Mouse (Mus musculus): ENCODE measurements around the gene Wnt7a. TPM values are rescaled to one million over a fixed set of nuclear protein-coding genes. Genes with fewer than 3 reads are reported as not detected.

Wnt7a gene
- total and polyA plus RNA-seq, 3 experiments: not detected

DNA sequence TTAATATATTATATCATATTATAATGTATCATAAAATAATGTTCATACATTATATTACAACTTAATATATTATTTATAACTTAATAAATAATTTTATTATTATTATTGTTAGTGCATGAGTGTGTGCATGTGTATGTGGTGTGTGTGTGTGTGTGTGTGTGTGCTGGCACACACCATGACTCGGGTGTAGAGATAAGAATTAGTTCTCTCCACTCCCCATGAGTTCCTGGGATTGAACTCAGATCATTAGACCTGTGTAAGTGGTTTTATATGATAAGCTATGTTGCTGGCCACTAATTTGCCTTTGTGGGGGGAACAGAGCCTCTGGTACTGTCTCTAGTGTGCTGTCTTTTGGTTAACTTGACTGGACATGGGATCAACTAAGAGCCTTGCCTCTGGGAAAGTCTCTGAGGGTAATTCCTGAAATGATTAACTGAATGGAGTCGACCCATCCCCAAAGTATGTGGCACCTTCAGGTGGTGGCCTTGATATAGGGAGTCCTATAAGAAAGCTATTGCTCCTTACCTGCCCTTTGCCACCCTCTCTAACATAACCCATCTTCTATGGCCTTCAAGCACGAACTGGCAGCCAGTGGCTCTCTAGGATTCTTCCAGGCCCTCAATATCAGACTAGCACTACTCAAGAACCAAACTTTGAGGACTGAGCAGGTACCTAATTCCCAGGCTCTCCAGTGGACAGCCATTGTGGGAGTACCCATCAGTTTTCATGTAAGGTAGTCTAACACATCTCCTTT lies 38.5 kb upstream of the Wnt7a start:
- Histone ChIP-seq H3K4me1 (ENCODE audit: control insufficient read depth in 1 of 2, insufficient read depth in 2 of 2, low read length in 2 of 2) (no peaks in the 10 kb centered on the region), H3K36me3 (ENCODE audit: control insufficient read depth in 1 of 2, insufficient read depth in 2 of 2, low read length in 2 of 2) (no peaks in the 10 kb centered on the region), H3K4me3 (ENCODE audit: control insufficient read depth in 1 of 2, insufficient read depth in 1 of 2, low read depth in 2 of 2, low read length in 2 of 2) (no peak overlapping the region), H3K27me3 (ENCODE audit: control insufficient read depth in 1 of 2, insufficient read depth in 2 of 2, low read length in 2 of 2) (peaks cover 11 to 23% of the 10 kb centered on the region in 2 experiments), H3K9me3 (replicated peaks; ENCODE audit: insufficient read depth, low read length) (no peaks in the 10 kb centered on the region), H3K27ac (ENCODE audit: control insufficient read depth, low read depth, low read length) (no peak overlapping the region), H3K9ac (ENCODE audit: control insufficient read depth, low read depth, low read length, poor library complexity, severe bottlenecking) (no peak overlapping the region), H3K79me2 (ENCODE audit: control insufficient read depth, insufficient read depth, low read length, poor library complexity) (no peaks in the 10 kb centered on the region)
- DNase-seq (ENCODE audit: low read depth, low spot score): no peak
- no peak for TF ChIP-seq ZC3H11A (IDR thresholded peaks at IDR 0.05; ENCODE audit: low read depth, low read length)
- no peak for TF ChIP-seq E2F4 (IDR thresholded peaks at IDR 0.05; ENCODE audit: borderline replicate concordance, low read depth, low read length)
- no peak for TF ChIP-seq TCF12 (IDR thresholded peaks at IDR 0.05; ENCODE audit: low read depth, low read length)
- TF ChIP-seq ZKSCAN1 (IDR thresholded peaks at IDR 0.05; ENCODE audit: low read depth, low read length): no peak
- TF ChIP-seq RCOR1 (IDR thresholded peaks at IDR 0.05; ENCODE audit: low read depth, low read length): no peak
- no peak for TF ChIP-seq USF2 (IDR thresholded peaks at IDR 0.05; ENCODE audit: borderline replicate concordance in 1 of 2, insufficient read depth in 1 of 2, low read depth in 1 of 2, low read length in 2 of 2)
- TF ChIP-seq POLR2AphosphoS2 (IDR thresholded peaks at IDR 0.05; ENCODE audit: low read length): no peak
- no peak for TF ChIP-seq USF1 (IDR thresholded peaks at IDR 0.05; ENCODE audit: low read depth, low read length)
- no peak for TF ChIP-seq GABPA (IDR thresholded peaks at IDR 0.05; ENCODE audit: low read depth, low read length)
- no peak for TF ChIP-seq MAZ (IDR thresholded peaks at IDR 0.05; ENCODE audit: low read depth, low read length)
- no peak for TF ChIP-seq ZNF384 (IDR thresholded peaks at IDR 0.05; ENCODE audit: low read depth, low read length)
- no peak for TF ChIP-seq JUND (IDR thresholded peaks at IDR 0.05; ENCODE audit: low read depth, low read length)
- TF ChIP-seq POLR2AphosphoS5 (IDR thresholded peaks at IDR 0.05; ENCODE audit: borderline replicate concordance, low read depth, low read length): no peak
- no peak for TF ChIP-seq CHD2 (IDR thresholded peaks at IDR 0.05; ENCODE audit: low read length)
- no peak for TF ChIP-seq POLR2A (IDR thresholded peaks at IDR 0.05; ENCODE audit: control insufficient read depth in 1 of 2, insufficient read depth in 1 of 2, low read depth in 1 of 2, low read length in 2 of 2, poor library complexity in 1 of 2)
- no peak for TF ChIP-seq SMC3 (IDR thresholded peaks at IDR 0.05; ENCODE audit: low read depth, low read length)
- TF ChIP-seq RAD21 (IDR thresholded peaks at IDR 0.05; ENCODE audit: low read depth, low read length): no peak
- no peak for TF ChIP-seq MAX (IDR thresholded peaks at IDR 0.05; ENCODE audit: low read length)
- TF ChIP-seq TAL1 (IDR thresholded peaks at IDR 0.05; ENCODE audit: low read length): no peak

DNA sequence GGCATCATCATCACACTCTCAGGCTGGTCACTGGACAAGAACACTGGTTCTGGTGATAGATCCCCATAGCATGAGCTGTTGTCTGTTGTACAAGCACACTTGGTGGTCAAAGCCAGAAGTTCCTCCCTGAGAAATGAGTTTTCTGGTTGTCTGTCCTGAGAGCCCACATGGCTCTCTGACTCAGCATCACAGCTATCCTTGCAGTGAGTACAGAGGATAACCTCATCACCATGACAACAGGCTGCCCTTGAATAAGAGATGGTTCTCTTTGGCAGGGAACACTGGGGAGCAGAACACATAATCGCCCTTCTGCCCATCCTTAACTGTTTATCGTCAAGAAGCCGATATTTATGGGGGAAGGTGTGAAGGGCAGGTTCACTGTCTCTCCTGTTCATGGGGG lies 34.2 kb upstream of the Wnt7a start:
- Histone ChIP-seq H3K9me3 (replicated peaks; ENCODE audit: insufficient read depth, low read length) (no peaks in the 10 kb centered on the region), H3K36me3 (ENCODE audit: control insufficient read depth in 1 of 2, insufficient read depth in 2 of 2, low read length in 2 of 2) (peaks cover 0 to 2% of the 10 kb centered on the region in 2 experiments; a peak in 1 of 4 replicates), H3K27me3 (ENCODE audit: control insufficient read depth in 1 of 2, insufficient read depth in 2 of 2, low read length in 2 of 2) (peaks cover 4 to 9% of the 10 kb centered on the region in 2 experiments; a peak in 3 of 4 replicates), H3K4me3 (ENCODE audit: control insufficient read depth in 1 of 2, insufficient read depth in 1 of 2, low read depth in 2 of 2, low read length in 2 of 2) (no peak overlapping the region), H3K79me2 (ENCODE audit: control insufficient read depth, insufficient read depth, low read length, poor library complexity) (no peaks in the 10 kb centered on the region; the same call in 1 of the 2 replicates), H3K4me1 (ENCODE audit: control insufficient read depth in 1 of 2, insufficient read depth in 2 of 2, low read length in 2 of 2) (no peaks in the 10 kb centered on the region), H3K27ac (ENCODE audit: control insufficient read depth, low read depth, low read length) (no peak overlapping the region), H3K9ac (ENCODE audit: control insufficient read depth, low read depth, low read length, poor library complexity, severe bottlenecking) (no peak overlapping the region)
- no peak for DNase-seq (ENCODE audit: low read depth, low spot score)
- TF ChIP-seq EP300 (IDR thresholded peaks at IDR 0.05; ENCODE audit: low read depth in 1 of 2, low read length in 2 of 2) (no peak), ETS1 (IDR thresholded peaks at IDR 0.05; ENCODE audit: low read depth, low read length) (no peak), NELFE (IDR thresholded peaks at IDR 0.05; ENCODE audit: low read depth, low read length) (no peak), MAX (IDR thresholded peaks at IDR 0.05; ENCODE audit: low read length) (no peak), ZMIZ1 (IDR thresholded peaks at IDR 0.05; ENCODE audit: low read depth, low read length) (no peak)

All from MEL (cell line).